Mouse (Mus musculus) subcutaneous adipose tissue, adult 2 months (tissue): ENCODE data around the gene Gm5148. TPM values are rescaled to one million over a fixed set of nuclear protein-coding genes. Genes with fewer than 3 reads are reported as not detected.

Experiments
- polyA plus RNA-seq: library from polyadenylated mRNA; depleted of rRNA; stranded (reverse); fragments of >200 nt; gene quantifications from 2 replicates; pipeline ENCODE4 v1.2.3, GENCODE M21; 2012; ENCODE audit warnings: low replicate concordance; rRNA removed

The Gm5148 gene
- 0.53 and 2.4 TPM in 2 replicates for polyA plus RNA-seq

DNA sequence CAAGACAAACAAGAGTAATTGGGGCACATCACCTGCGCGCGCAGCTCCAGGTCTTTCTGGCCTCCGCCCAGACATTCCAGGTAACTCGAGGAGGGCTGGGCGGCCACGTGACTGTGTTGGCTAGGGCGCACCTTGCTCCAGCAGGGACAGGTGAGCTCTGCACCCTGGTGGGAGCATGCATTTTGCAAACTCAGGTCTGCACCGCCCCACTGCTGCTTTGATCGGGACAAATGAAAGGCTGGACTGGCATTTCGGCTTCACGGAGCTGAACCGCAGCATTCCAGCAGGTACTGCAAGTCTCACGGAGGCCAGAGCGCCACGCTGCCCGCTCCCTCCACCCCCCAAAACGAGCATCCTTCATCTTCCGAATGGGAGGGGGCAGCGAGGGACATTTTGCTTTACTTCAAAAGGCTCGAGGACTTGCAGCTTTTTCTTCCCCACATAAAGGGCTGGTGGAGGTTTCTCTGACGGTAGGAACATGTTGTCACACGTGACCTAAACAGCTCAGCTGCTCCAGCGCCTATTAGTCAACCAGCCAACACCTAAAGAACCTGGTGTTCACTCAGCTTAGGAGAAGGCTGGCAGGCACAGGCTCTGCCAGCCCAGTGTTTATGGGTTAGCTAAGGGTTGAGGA is at the start of gene Gm5148:
Gm5148 (minus strand) TSS at position 320 of the 634 bp plus-strand sequence.

Other genes starting within 250 kb of the Gm5148 start
- gene Spry1, start 84.5 kb downstream of the Gm5148 start, polyA plus RNA-seq = 44.7 and 48.3 TPM in 2 replicates